ENCODE assay signal across 9 mouse cellular contexts in the genomic region with DNA sequence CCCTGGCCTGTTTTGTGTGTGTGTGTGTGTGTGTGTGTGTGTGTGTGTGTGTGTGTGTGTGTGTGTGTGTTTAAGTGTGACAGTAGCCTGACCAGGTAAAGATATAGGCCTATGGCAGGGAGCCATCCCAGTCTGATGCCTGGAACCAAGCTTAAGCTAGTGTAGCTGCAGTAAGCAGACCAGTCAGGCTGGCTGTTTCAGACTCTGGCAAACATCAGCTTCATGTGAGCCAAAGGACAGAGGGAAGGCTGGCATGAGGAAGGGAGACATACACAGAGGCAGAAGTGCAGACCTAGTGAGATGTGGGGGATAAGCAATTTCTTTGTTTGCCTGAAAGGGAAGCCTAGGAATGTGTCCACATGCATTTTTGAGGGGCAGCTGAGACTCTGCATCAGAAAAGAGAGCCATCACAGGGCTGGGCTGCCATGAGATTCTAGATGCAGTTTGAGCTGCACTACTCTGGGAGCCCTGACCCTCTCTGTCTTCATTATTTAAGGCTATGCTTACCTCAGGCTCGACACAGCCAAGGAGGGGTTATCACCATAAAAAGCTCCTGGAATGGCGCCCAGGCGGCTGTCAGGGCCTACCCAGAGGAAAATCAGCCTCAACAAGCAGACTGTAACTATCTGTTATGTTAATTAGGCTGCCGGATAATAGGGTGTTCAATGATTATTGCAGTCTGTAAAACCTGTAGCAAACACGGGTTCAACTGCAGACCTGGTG. TPM values are rescaled to one million over a fixed set of nuclear protein-coding genes. Genes with fewer than 3 reads are reported as not detected.
DNase-seq lines count a peak whose midpoint lies in the region.
"Had no signal": no experiment of that assay in that cellular context is flagged by ENCODE, and none has a peak within 500 bp of the region (broad histone marks: within the 10 kb centered on the region; RNA-seq: fewer than 3 reads in every experiment).

No protein-coding gene starts in this region.

- intact Hi-C loops in gastrocnemius, postnatal 14 days (cut with DNase I; ENCODE audit: low total_unique reads), result no loop called here

- DNase-seq in gastrocnemius, adult 18-20 months (ENCODE audit: low spot score), result peak; percentile 42
- no peak for DNase-seq in gastrocnemius, adult 8-10 months (ENCODE audit: low spot score in 2 of 2)
- peak; percentile 30 to 37 for DNase-seq in layer of hippocampus, postnatal 10 days (ENCODE audit: low spot score in 2 of 2)
- DNase-seq in layer of hippocampus, adult 11-12 months (ENCODE audit: low spot score), result no peak
- DNase-seq in ES-CJ7 (ENCODE audit: low read depth, low spot score), result peak; percentile 38
- DNase-seq in gastrocnemius, postnatal 14 days, result peak; percentile 62
- DNase-seq in adrenal gland, postnatal 14 days, result no peak
- no peak for DNase-seq in layer of hippocampus, postnatal 36 days
- DNase-seq: retina, postnatal 1 day had no signal

RNA-seq across cellular contexts. Expression of gene Pop4, which starts 19.6 kb away (rescaled TPM):
- total RNA-seq in gastrocnemius, adult 18-20 months (2021), result 1 to 10 TPM; 6.1 to 7.5 TPM
- total RNA-seq in gastrocnemius, adult 8-10 months (2022), result 1 to 10 TPM; 6.2 to 7.5 (median 7.3) TPM
- 10 to 100 TPM; 33.6 to 36.5 TPM for total RNA-seq in layer of hippocampus, postnatal 10 days (2021)
- 10 to 100 TPM; 11.2 to 11.7 TPM for total RNA-seq in gastrocnemius, postnatal 14 days (2021)
- 37.6 and 41.4 TPM in 2 replicates for total RNA-seq in adrenal gland, postnatal 14 days (2021)
- 10 to 100 TPM; 19.3 to 20.6 TPM for total RNA-seq in layer of hippocampus, postnatal 36 days (2021)

RNA-seq across cellular contexts. Expression of gene Plekhf1, which starts 23.8 kb away (rescaled TPM):
- total RNA-seq in gastrocnemius, adult 18-20 months (2021), result 1 to 10 TPM; 5.7 to 8.4 TPM
- 1 to 10 TPM; 4.7 to 7.9 (median 6.4) TPM for total RNA-seq in gastrocnemius, adult 8-10 months (2022)
- 1 to 10 TPM; 1.3 to 1.8 TPM for total RNA-seq in layer of hippocampus, postnatal 10 days (2021)
- 1 to 10 TPM; 4.9 to 9.7 TPM for total RNA-seq in gastrocnemius, postnatal 14 days (2021)
- 6.0 and 7.6 TPM in 2 replicates for total RNA-seq in adrenal gland, postnatal 14 days (2021)
- total RNA-seq in layer of hippocampus, postnatal 36 days (2021), result 1 to 10 TPM; 2.4 to 4.3 TPM

Comparison
In these comparisons a context has a peak if more than half of its experiments do, and no peak if none do; other contexts are left out.
1. DNase-seq: peak in gastrocnemius, adult 18-20 months (single experiment), layer of hippocampus, postnatal 10 days (2 of 2), ES-CJ7 (single experiment) and gastrocnemius, postnatal 14 days (single experiment); none in gastrocnemius, adult 8-10 months (0 of 2), layer of hippocampus, adult 11-12 months (single experiment), adrenal gland, postnatal 14 days (single experiment) and layer of hippocampus, postnatal 36 days (0 of 2).